Mouse (Mus musculus) gastrocnemius, adult 8-10 months (tissue): ENCODE measurements around the gene Gstm5. TPM values are rescaled to one million over a fixed set of nuclear protein-coding genes. Genes with fewer than 3 reads are reported as not detected.

Source experiments
- DNase-seq, 2 experiments: peaks; one replicate each; pipeline ENCODE4 v3.0.0; 2022; ENCODE audit warnings: low spot score in 2 of 2
- total RNA-seq, 4 experiments: library from RNA; stranded (reverse); gene quantifications; 2 replicates each; pipeline ENCODE4 v1.2.4; 2022

Gene Gstm5
- total RNA-seq, 4 experiments from 2014 or later = 86.8 to 93.3 (median 88.1) TPM

DNA sequence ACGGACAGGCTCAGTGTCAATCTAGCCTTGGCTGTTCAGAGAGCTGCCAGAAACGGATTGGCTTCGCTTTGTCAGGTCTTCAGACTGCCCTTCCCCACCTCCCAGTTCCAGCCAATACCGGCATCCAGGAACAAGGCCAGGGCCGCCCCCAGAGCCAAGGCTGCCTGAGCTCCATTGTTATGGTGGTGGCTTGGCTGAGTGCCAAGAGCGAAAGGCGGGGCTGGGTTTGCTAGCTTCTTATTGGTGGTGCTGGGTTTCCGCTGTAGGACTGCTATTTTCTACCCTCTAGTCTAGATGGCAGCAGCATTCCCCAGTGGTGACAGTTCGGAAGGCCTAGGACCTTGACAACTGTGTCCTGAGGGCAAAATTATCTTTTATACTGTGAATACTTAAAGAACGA is 36.0 kb downstream of the Gstm5 start, which contains the start of gene Gstm7:
TSS of gene Gstm7 (minus strand) at position 148 of the 400 bp plus-strand sequence.
- DNase-seq = peak; percentile 93 to 97

DNA sequence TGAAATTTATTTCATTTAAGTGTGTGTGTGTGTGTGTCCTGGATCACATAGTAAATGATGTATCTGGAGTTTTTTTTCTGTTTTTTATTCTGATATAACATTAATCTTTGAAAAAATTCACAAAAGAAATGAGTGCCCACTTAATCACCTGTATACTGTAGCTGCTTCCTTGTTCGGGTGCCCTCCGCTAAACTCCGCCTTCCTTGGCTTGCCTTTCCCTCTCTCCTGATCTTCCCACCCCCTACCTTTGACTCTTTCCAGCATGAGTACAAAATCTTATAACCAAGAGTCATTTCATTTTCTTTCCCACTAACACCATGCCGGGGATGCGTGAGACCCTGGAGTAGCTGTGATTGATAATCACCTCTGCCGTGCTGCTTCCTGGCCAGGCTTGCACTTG is 36.5 kb downstream of the Gstm5 start:
- DNase-seq = no peak

DNA sequence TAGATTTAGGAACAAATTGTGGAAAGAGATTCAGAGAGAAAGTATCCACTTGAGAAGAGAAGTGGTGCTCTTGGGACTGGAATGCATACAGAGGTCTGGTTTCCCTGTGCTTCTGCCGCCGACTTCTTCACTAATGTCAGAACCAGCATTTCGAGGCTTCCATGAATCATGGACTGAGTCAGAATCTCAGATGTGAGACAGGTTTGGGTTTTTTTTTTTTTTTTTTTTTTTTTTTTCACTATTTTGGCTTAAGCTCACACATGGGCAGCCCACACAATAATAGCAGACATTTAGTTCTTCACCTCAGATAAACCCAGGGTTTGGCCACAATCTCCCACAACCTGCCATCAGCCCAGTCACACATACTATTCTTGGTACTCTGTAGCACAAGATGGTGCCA is 39.6 kb downstream of the Gstm5 start:
- DNase-seq = no peak

DNA sequence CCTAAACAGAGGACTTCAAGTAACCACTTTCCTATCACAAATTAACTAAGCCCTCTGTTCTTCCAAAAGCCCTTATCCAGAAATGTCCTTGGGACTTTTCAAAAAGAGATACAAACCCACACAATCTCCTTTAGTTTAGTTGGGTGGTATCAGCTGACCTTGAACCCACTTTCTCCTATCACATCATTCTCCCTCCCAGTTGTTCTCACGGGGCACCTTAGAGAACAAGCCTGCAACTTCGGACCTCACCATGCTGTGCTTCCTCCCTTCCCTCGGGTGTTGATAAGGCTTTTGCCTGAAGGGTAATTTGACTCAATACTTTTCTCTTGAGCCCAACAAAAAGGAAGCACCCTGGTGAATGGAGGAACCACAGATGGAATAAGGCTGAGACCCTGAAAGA is 40.3 kb downstream of the Gstm5 start:
- no peak for DNase-seq

- DNase-seq = peak; percentile 68 to 75
Measured at GRCm38 (mm10) chr3:107939403-107939802, 43.8 kb downstream of the Gstm5 start.

DNA sequence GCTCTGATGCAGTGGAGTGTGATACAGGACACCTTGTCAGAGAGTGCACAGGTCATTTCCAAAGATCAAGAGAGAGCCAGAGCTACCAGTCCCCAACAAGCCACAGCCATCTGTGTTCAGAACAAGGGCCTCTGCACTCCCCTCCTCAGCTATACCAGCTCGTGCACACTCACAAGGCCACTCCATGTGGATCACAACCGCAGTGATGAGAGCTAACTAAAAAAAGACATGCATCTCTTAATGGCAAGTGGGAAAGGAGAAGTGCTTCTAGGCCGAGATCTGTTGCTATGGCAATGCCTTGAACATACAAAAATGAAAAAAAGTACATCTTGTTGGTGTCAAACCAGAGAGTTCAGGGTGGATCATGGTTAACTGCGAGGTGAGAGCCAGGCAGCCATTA is 44.2 kb downstream of the Gstm5 start:
- DNase-seq = no peak

DNA sequence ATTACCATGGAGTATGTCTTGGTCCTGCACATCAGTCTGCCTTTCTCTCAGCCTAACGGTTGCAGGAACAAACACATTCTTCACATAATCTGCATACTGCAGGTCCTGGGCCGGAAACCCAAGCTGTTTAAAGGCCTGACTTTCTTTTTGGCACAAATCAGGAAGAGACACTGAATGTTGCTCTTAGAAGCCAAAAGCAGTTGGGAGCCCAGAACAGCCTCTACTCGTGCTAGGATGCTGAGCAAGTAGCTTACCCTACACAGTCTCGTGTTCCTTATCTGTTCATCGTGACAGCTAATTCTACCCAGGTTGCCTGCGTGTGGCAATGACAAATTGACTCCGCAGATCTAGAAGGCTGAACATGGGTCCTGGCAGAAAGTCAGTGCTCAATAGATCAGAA is 44.9 kb downstream of the Gstm5 start:
- DNase-seq = no peak

DNA sequence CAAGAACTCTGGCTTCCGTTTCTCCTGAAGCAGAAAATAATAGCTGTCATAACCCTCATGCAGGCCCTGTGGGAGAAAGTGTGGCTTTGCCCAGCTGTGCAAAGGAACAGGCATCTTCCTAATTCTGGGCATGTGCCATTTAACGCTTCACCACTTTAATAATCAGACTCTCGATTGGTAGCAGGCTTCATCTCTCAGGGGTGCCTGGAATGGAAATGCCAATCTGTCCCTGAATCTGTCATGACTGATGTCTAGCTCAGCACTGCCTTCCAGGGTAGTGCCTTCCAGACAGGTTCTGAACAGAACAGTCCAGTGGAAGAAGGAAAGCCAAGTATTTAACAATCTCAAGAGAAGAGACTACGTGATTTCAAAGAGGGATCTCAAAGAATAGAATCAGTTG is 45.6 kb downstream of the Gstm5 start:
- DNase-seq = no peak

- DNase-seq = no peak
Measured at GRCm38 (mm10) chr3:107943239-107943990, 47.8 kb downstream of the Gstm5 start, which contains the start of gene Gstm6. Gene Gstm6 (minus strand): TSS chr3:107943749.

- DNase-seq = no peak
Measured at GRCm38 (mm10) chr3:107945729-107946128, 50.1 kb downstream of the Gstm5 start.

Other genes starting within 250 kb of the Gstm5 start
- 10 to 100 TPM; 21.9 to 29.4 (median 28.6) TPM for gene Ahcyl1, start 199.3 kb upstream of the Gstm5 start, total RNA-seq
- 1 to 10 TPM; 5.0 to 7.4 (median 6.8) TPM for gene Csf1, start 135.4 kb upstream of the Gstm5 start, total RNA-seq
- not detected for gene Eps8l3, start 18.6 kb upstream of the Gstm5 start, total RNA-seq
- 10 to 100 TPM in 2 of 4 experiments, 1 to 10 TPM in 2; 7.4 to 17.1 (median 10.1) TPM for gene Gstm7, start 36.0 kb downstream of the Gstm5 start, total RNA-seq
- gene Gstm6, start 47.9 kb downstream of the Gstm5 start, total RNA-seq = under 1 TPM in 3 of 4 experiments, not detected in 1; 0.44 to 0.92 (median 0.67) TPM
- gene Gstm3, start 73.5 kb downstream of the Gstm5 start, total RNA-seq = not detected
- gene Gstm2, start 90.6 kb downstream of the Gstm5 start, total RNA-seq = 100 to 1,000 TPM in 2 of 4 experiments, 10 to 100 TPM in 2; 78.6 to 144 (median 111) TPM
- gene Gstm1, start 122.2 kb downstream of the Gstm5 start, total RNA-seq = 100 to 1,000 TPM; 166 to 199 (median 185) TPM
- 10 to 100 TPM; 11.7 to 18.7 (median 14.1) TPM for gene Gstm4, start 149.1 kb downstream of the Gstm5 start, total RNA-seq
- 1 to 10 TPM; 3.1 to 4.4 (median 3.6) TPM for gene Ampd2, start 190.8 kb downstream of the Gstm5 start, total RNA-seq
- gene Gnat2, start 197.0 kb downstream of the Gstm5 start, total RNA-seq = 1 to 10 TPM in 1 of 4 experiments, under 1 TPM in 3; 0.62 to 1.1 (median 0.82) TPM